Mouse (Mus musculus): Measurements from ENCODE around the gene Ccdc62. TPM values are rescaled to one million over a fixed set of nuclear protein-coding genes. Genes with fewer than 3 reads are reported as not detected.

The Ccdc62 gene
- polyA plus RNA-seq, 1 experiment from 2014 or later: 3.4 TPM

DNA sequence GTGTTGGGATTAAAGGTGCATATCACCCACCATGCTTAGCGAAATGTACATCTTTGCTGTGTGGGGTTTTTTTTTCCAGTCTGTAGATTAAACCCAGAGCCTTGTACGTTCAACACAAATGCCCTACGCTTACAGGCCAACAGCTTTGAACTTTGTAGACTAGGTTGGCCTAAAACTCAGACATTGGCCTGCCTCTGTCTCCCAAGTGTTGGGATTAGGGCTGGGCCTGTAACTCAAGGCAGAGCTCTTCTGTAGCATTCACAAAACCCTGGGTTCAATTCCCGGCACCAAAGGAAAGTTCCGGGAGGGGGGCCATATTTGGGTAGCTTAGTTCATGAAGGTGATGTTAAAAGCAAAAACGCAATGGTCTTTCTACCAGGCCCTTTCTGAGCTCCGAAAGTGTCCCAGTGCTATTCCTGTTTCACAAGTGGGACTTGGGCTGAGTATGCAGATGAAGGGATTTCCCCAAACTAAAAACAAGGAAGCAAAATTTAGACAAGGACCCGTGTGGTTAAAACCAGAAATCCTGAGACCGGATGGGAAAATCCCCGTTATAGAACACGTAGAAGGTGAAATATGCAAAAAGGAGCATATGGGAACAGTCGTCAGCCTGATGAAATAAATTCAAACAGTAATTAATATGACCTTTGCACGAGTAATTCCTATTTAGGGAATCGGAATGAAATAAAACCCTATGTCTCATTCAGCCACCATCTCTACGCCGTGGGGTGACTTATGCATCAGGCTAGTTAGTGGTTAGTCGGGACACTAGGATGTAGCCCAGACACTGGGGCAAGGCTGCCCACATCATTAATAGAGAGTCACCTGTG, 24.1 kb upstream of the Ccdc62 start:
- H3K4me3 ChIP-seq: peak overlapping the region; percentile 93
- ATAC-seq: no peak
- H3K9me3 ChIP-seq (replicated peaks): no peaks in the 10 kb centered on the region
- H3K27me3 ChIP-seq (replicated peaks): 0 out of 2 replicates have a peak, but pooled peaks cover under 1% of the 10 kb centered on the region
- H3K36me3 ChIP-seq: peaks cover 32% of the 10 kb centered on the region
- peak overlapping the region; percentile 15; the same call in 1 of the 2 replicates for H3K9ac ChIP-seq
- H3K4me2 ChIP-seq: peak overlapping the region; percentile 89
- 62% methylated on average over 17 of the region's 17 CpGs for WGBS (ENCODE audit: insufficient replicate concordance)
- peaks cover 39% of the 10 kb centered on the region for H3K4me1 ChIP-seq
- H3K27ac ChIP-seq: no peak overlapping the region

DNA sequence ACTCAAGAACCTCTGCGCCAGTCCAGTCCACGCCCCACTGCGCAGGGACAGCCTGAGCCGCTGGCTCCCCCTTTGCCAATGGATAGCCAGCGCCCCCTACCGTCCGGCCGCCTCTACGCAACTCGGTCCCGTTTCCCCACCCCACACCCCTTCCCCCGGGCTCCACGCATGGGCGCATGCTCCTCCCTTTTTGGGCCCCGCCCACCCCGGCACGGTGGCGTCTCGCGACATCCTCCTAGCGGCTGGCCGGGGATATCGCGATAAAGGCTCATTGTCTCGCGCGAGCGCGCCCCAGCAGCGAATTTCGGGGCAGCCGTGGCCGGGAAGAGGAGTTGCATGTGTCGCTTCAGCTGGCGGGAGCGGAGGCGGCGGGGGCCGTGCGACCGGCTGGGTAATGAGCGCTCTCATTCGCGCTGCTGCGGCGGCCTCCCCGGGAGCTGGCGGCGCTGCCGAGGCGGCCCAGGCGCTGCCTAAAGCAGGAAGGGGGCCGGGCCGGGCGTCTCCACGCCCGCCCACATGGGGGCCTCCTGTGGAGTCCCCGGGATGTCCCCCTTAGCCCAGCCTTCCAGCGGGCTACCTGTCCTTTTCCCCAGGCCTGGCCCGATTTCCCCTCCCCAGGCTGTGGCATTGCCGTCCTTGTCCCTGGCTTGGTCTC, 23.4 kb upstream of the Ccdc62 start, which contains the start of gene Denr:
TSS of gene Denr (plus strand) at position 200 of the 655 bp plus-strand sequence.
- peak within 1 kb of the TSS; percentile 89 for H3K4me2 ChIP-seq
- WGBS (ENCODE audit: insufficient replicate concordance): under 1% methylated on average over 61 of the region's 61 CpGs

GRCm38 (mm10) chr5:123907631-123907977, 22.9 kb upstream of the Ccdc62 start:
- Histone ChIP-seq H3K36me3 (peaks cover 44% of the 10 kb centered on the region), H3K4me2 (peak overlapping the region; percentile 89), H3K27ac (peak overlapping the region; percentile 85), H3K27me3 (replicated peaks) (no peaks in the 10 kb centered on the region), H3K4me3 (peak overlapping the region; percentile 93), H3K9ac (peak overlapping the region; percentile 97), H3K4me1 (peaks cover 39% of the 10 kb centered on the region), H3K9me3 (replicated peaks) (no peaks in the 10 kb centered on the region)
- no peak for ATAC-seq
- WGBS (ENCODE audit: insufficient replicate concordance): 3% methylated on average over 10 of the region's 10 CpGs

More for the DNA sequence above, 23.4 kb upstream of the Ccdc62 start, which contains the start of gene Denr:
- H3K9ac ChIP-seq: peak within 1 kb of the TSS; percentile 97
- peak within 1 kb of the TSS; percentile 85 for H3K27ac ChIP-seq
- no peaks in the 10 kb centered on the region for H3K9me3 ChIP-seq (replicated peaks)
- peaks cover 39% of the 10 kb centered on the region for H3K36me3 ChIP-seq
- peak within 1 kb of the TSS; percentile 93 for H3K4me3 ChIP-seq
- peaks cover 39% of the 10 kb centered on the region for H3K4me1 ChIP-seq
- no peaks in the 10 kb centered on the region for H3K27me3 ChIP-seq (replicated peaks)
- peak; percentile 92 for ATAC-seq

- H3K36me3 ChIP-seq: peaks cover 95% of the 10 kb centered on the region
- no peak overlapping the region for H3K4me3 ChIP-seq
- H3K9ac ChIP-seq: no peak overlapping the region
- H3K27ac ChIP-seq: no peak overlapping the region
- 71% methylated on average over 3 of the region's 3 CpGs for WGBS (ENCODE audit: insufficient replicate concordance)
- 0 out of 2 replicates have a peak, but pooled peaks cover 14% of the 10 kb centered on the region for H3K4me1 ChIP-seq
- ATAC-seq: no peak
- no peak overlapping the region for H3K4me2 ChIP-seq
- H3K9me3 ChIP-seq (replicated peaks): no peaks in the 10 kb centered on the region
- no peaks in the 10 kb centered on the region for H3K27me3 ChIP-seq (replicated peaks)
Measured at GRCm38 (mm10) chr5:123914852-123915251, 15.6 kb upstream of the Ccdc62 start.

GRCm38 (mm10) chr5:123922112-123922511, 8.4 kb upstream of the Ccdc62 start:
- no peak for ATAC-seq
- H3K36me3 ChIP-seq: peaks cover 98% of the 10 kb centered on the region

GRCm38 (mm10) chr5:123927118-123927517, 3.4 kb upstream of the Ccdc62 start, which contains the start of gene Gm43518:
TSS of gene Gm43518 (plus strand) at chr5:123927418.
- H3K27me3 ChIP-seq (replicated peaks): no peaks in the 10 kb centered on the region
- H3K36me3 ChIP-seq: peaks cover 78% of the 10 kb centered on the region
- no peak within 1 kb of the TSS for H3K9ac ChIP-seq
- no peak within 1 kb of the TSS for H3K4me3 ChIP-seq
- whole genome bisulfite sequencing (ENCODE audit: insufficient replicate concordance): 85% methylated on average over 9 of the region's 9 CpGs
- H3K9me3 ChIP-seq (replicated peaks): no peaks in the 10 kb centered on the region
- ATAC-seq: no peak
- no peak within 1 kb of the TSS for H3K27ac ChIP-seq
- peaks cover 13% of the 10 kb centered on the region for H3K4me1 ChIP-seq
- H3K4me2 ChIP-seq: no peak within 1 kb of the TSS

More at GRCm38 (mm10) chr5:123922112-123922511, 8.4 kb upstream of the Ccdc62 start:
- H3K4me3 ChIP-seq: no peak overlapping the region
- no peak overlapping the region for H3K27ac ChIP-seq
- WGBS (ENCODE audit: insufficient replicate concordance): 75% methylated on average over 6 of the region's 6 CpGs
- no peak overlapping the region for H3K9ac ChIP-seq
- no peaks in the 10 kb centered on the region for H3K4me1 ChIP-seq
- H3K27me3 ChIP-seq (replicated peaks): no peaks in the 10 kb centered on the region
- H3K9me3 ChIP-seq (replicated peaks): no peaks in the 10 kb centered on the region
- H3K4me2 ChIP-seq: no peak overlapping the region

DNA sequence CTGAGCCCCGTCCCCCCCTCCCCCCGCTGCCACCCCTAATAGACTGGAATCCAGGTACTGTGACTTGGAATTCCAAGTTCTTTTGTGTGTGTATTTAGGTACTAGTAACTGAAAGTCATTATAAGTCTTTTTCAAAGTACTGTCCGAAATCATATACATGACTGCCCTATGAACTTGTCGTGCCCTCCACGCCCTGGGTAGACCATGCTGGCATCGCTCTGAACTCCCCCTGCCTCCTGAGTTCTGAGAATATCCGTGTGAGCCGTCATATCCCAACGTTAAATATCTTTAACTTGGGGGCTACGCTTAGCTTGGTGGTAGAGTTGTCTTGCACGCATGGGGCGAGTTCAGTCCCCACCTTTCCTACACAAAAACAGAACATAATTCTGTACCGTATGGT, 652 bp downstream of the Ccdc62 start:
- peak overlapping the region; percentile 84 for H3K4me2 ChIP-seq
- WGBS (ENCODE audit: insufficient replicate concordance): 42% methylated on average over 13 of the region's 13 CpGs
- H3K9ac ChIP-seq: peak overlapping the region; percentile 95
- peaks cover 40% of the 10 kb centered on the region for H3K4me1 ChIP-seq
- no peaks in the 10 kb centered on the region for H3K9me3 ChIP-seq (replicated peaks)
- ATAC-seq: no peak
- H3K27ac ChIP-seq: peak overlapping the region; percentile 90
- H3K27me3 ChIP-seq (replicated peaks): no peaks in the 10 kb centered on the region
- H3K4me3 ChIP-seq: peak overlapping the region; percentile 81
- H3K36me3 ChIP-seq: peaks cover 37% of the 10 kb centered on the region

DNA sequence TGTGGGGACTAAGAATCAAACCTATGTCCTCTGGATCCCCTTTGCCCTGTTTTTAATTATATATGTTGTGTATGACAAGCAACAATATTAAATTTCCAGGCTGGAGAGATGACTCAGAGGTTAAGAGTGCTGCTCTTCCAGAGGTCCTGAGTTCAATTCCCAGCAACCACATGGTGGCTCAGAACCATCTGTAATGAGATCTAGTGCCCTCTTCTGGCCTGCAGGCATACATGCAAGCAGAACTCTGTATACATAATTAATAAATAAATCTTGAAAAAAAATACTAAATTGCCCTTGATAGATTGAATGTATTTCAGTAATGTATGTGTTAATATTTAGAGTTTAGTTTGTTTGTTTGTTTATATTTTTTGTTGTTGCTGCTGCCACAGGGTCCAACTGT, 2.4 kb downstream of the Ccdc62 start:
- ATAC-seq: no peak
- no peaks in the 10 kb centered on the region for H3K9me3 ChIP-seq (replicated peaks)
- no peak overlapping the region for H3K4me3 ChIP-seq
- no peaks in the 10 kb centered on the region for H3K27me3 ChIP-seq (replicated peaks)
- H3K4me1 ChIP-seq: peaks cover 40% of the 10 kb centered on the region
- no peak overlapping the region for H3K27ac ChIP-seq
- H3K9ac ChIP-seq: no peak overlapping the region
- peaks cover 19% of the 10 kb centered on the region for H3K36me3 ChIP-seq
- 0 out of 2 replicates have a peak overlapping the region, but pooled peaks have one; percentile 77 for H3K4me2 ChIP-seq

GRCm38 (mm10) chr5:123933556-123933955, 3.1 kb downstream of the Ccdc62 start:
- Histone ChIP-seq H3K27ac (peak overlapping the region; percentile 92), H3K27me3 (replicated peaks) (no peaks in the 10 kb centered on the region), H3K9ac (peak overlapping the region; percentile 70), H3K4me2 (peak overlapping the region; percentile 77), H3K36me3 (peaks cover 18% of the 10 kb centered on the region), H3K4me1 (peaks cover 40% of the 10 kb centered on the region), H3K9me3 (replicated peaks) (no peaks in the 10 kb centered on the region), H3K4me3 (peak overlapping the region; percentile 46)
- 40% methylated on average over 12 of the region's 12 CpGs for whole genome bisulfite sequencing (ENCODE audit: insufficient replicate concordance)
- ATAC-seq: peak; percentile 50; the same call in 1 of the 2 replicates

- H3K27me3 ChIP-seq (replicated peaks): no peaks in the 10 kb centered on the region
- peak overlapping the region; percentile 92 for H3K27ac ChIP-seq
- peaks cover 44% of the 10 kb centered on the region for H3K4me1 ChIP-seq
- H3K36me3 ChIP-seq: peaks cover 14% of the 10 kb centered on the region
- H3K4me3 ChIP-seq: peak overlapping the region; percentile 46
- H3K4me2 ChIP-seq: peak overlapping the region; percentile 77
- H3K9me3 ChIP-seq (replicated peaks): no peaks in the 10 kb centered on the region
- 18% methylated on average over 18 of the region's 18 CpGs for WGBS (ENCODE audit: insufficient replicate concordance)
- H3K9ac ChIP-seq: peak overlapping the region; percentile 70
- ATAC-seq: peak; percentile 60
Measured at GRCm38 (mm10) chr5:123933957-123934591, 3.6 kb downstream of the Ccdc62 start.

GRCm38 (mm10) chr5:123935931-123936330, 5.5 kb downstream of the Ccdc62 start:
- Histone ChIP-seq H3K4me2 (0 out of 2 replicates have a peak overlapping the region, but pooled peaks have one; percentile 77), H3K27me3 (replicated peaks) (no peaks in the 10 kb centered on the region), H3K36me3 (0 out of 2 replicates have a peak, but pooled peaks cover 5% of the 10 kb centered on the region), H3K9me3 (replicated peaks) (no peaks in the 10 kb centered on the region), H3K4me3 (no peak overlapping the region), H3K27ac (no peak overlapping the region), H3K4me1 (peaks cover 43% of the 10 kb centered on the region), H3K9ac (peak overlapping the region; percentile 27; the same call in 1 of the 2 replicates)
- WGBS (ENCODE audit: insufficient replicate concordance): 82% methylated on average over 5 of the region's 5 CpGs
- no peak for ATAC-seq

Data from liver, embryonic 12.5 days (tissue).